Mouse (Mus musculus) myocyte (in vitro differentiated cells): ENCODE results near the gene Fkbp3. TPM values are rescaled to one million over a fixed set of nuclear protein-coding genes. Genes with fewer than 3 reads are reported as not detected.
"Not testable (repeated sequence)": the region's sequence is repeated elsewhere in the genome, so short reads cannot be mapped to it uniquely, and the experiment has no call there.

Source experiments
- H3K27me3 ChIP-seq: one replicate; pipeline ENCODE4 v1.6.1; 2011; ENCODE audit not compliant: control insufficient read depth, insufficient read depth, insufficient read length
- H3K36me3 ChIP-seq: one replicate; pipeline ENCODE4 v1.6.1; 2011; ENCODE audit not compliant: control insufficient read depth, insufficient read depth
- H3K4me2 ChIP-seq: one replicate; pipeline ENCODE4 v1.6.1; 2011; ENCODE audit warnings: low read depth, control low read depth
- H3K4me3 ChIP-seq: one replicate; pipeline ENCODE4 v1.5.1; 2011; ENCODE audit warnings: mild to moderate bottlenecking, control low read depth, moderate library complexity
- H3K79me2 ChIP-seq: one replicate; pipeline ENCODE4 v1.6.1; 2011; ENCODE audit not compliant: control insufficient read depth, insufficient read depth
- H3ac ChIP-seq: one replicate; pipeline ENCODE4 v1.6.1; 2011; ENCODE audit not compliant: control insufficient read depth, insufficient read length
- CEBPB ChIP-seq: IDR thresholded peaks from 2 replicates; pipeline ENCODE4 v1.6.1; 2011; ENCODE audit warnings: mild to moderate bottlenecking, moderate library complexity; ENCODE audit not compliant: poor library complexity, insufficient read depth, severe bottlenecking
- E2F4 ChIP-seq: IDR thresholded peaks from one replicate; pipeline ENCODE4 v1.6.1; 2011; ENCODE audit warnings: mild to moderate bottlenecking, control low read depth, moderate library complexity; ENCODE audit not compliant: insufficient read depth
- MAX ChIP-seq: IDR thresholded peaks from one replicate; pipeline ENCODE4 v1.6.1; 2011; ENCODE audit warnings: low read depth, mild to moderate bottlenecking, control low read depth
- MYOD1 ChIP-seq, 3 experiments: IDR thresholded peaks; one replicate each; pipeline ENCODE4 v1.6.1; 2011; ENCODE audit warnings: control low read depth in 2 of 3, low read depth in 2 of 3, mild to moderate bottlenecking in 2 of 3, moderate library complexity in 1 of 3; ENCODE audit not compliant: insufficient read length in 2 of 3, control insufficient read depth in 1 of 3
- MYOG ChIP-seq, 3 experiments: IDR thresholded peaks; one replicate each; pipeline ENCODE4 v1.6.1; 2011; ENCODE audit warnings: control low read depth in 2 of 3, low read depth in 2 of 3, mild to moderate bottlenecking in 2 of 3; ENCODE audit not compliant: insufficient read length in 2 of 3, control insufficient read depth in 1 of 3, insufficient read depth in 1 of 3
- POLR2A ChIP-seq: IDR thresholded peaks from one replicate; pipeline ENCODE4 v1.6.1; 2011; ENCODE audit warnings: low read depth, mild to moderate bottlenecking, control low read depth, moderate library complexity; ENCODE audit not compliant: insufficient read length
- POLR2AphosphoS2 ChIP-seq: IDR thresholded peaks from one replicate; pipeline ENCODE4 v1.6.1; 2011; ENCODE audit warnings: low read depth, control low read depth; ENCODE audit not compliant: insufficient read length
- REST ChIP-seq: IDR thresholded peaks from one replicate; pipeline ENCODE4 v1.6.1; 2011; ENCODE audit warnings: mild to moderate bottlenecking, control low read depth, moderate library complexity; ENCODE audit not compliant: insufficient read depth, insufficient read length
- SRF ChIP-seq: IDR thresholded peaks from one replicate; pipeline ENCODE4 v1.6.1; 2011; ENCODE audit warnings: low read depth; ENCODE audit not compliant: control insufficient read depth, insufficient read length
- TCF12 ChIP-seq: IDR thresholded peaks from one replicate; pipeline ENCODE4 v1.6.1; 2011; ENCODE audit warnings: mild to moderate bottlenecking, control low read depth; ENCODE audit not compliant: poor library complexity, insufficient read depth, severe bottlenecking
- TCF3 ChIP-seq: IDR thresholded peaks from one replicate; pipeline ENCODE4 v1.6.1; 2011; ENCODE audit warnings: low read depth, control low read depth; ENCODE audit not compliant: insufficient read length
- USF1 ChIP-seq: IDR thresholded peaks from one replicate; pipeline ENCODE4 v1.6.1; 2011; ENCODE audit warnings: low read depth, mild to moderate bottlenecking, control low read depth, moderate library complexity
- polyA plus RNA-seq: library from polyadenylated mRNA; unstranded; fragments of >200 nt; fragmentation: generic; extraction: Trizol; gene quantifications from one replicate; pipeline ENCODE4 v1.2.1, GENCODE M21; 2012; ENCODE audit warnings: missing spikeins

The Fkbp3 gene
- 77.9 TPM for polyA plus RNA-seq

DNA sequence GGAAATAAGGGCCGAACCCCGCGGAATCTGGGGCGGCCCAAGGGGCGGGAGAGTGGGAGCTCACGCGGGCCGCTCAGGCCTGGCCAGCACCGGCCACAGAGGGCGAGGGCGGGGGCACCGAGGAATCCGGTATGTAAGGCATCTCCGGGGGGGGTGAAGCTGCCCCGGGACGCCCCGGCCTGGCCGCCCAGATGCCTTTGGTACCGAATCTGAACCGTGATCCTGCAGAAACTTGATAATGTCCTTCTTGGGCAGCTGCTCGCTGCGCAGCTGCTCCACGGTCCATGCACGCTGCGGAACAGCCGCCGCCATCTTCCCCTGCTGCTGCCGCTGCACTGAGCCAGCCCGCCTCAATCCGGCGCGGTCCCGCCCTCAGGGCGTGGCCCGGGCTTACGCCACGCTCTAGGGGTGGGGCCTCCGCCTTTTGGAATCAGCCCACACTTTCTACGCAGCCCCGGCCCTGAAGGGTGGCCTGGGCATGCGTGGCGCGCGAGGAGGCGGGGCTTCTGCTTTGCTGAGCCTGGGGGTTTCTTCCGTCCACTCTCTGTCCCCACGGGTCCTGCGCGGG lies at the start of gene Fkbp3:
Gene Fkbp3, minus strand, starts transcription at position 397 of the 568 bp plus-strand sequence.
- Histone ChIP-seq H3K36me3 (peaks cover 15% of the 10 kb centered on the region), H3K27me3 (no peaks in the 10 kb centered on the region), H3K4me2 (peak within 1 kb of the TSS; percentile 93), H3ac (peak within 1 kb of the TSS; percentile 64), H3K4me3 (peak within 1 kb of the TSS; percentile 72), H3K79me2 (peaks cover 31% of the 10 kb centered on the region)
- TF ChIP-seq POLR2AphosphoS2 = peak; percentile 99
- no peak for TF ChIP-seq E2F4
- no peak for TF ChIP-seq MAX
- peak; percentile 60 for TF ChIP-seq REST
- TF ChIP-seq MYOD1 (IDR thresholded peaks at IDR 0.05; ENCODE audit: control insufficient read depth in 1 of 3, insufficient read length in 2 of 3, low read depth in 2 of 3) = peak in 2 of 3 experiments; percentile 60 to 77
- peak; percentile 98 for TF ChIP-seq POLR2A
- peak; percentile 77 for TF ChIP-seq SRF
- TF ChIP-seq MYOG (IDR thresholded peaks at IDR 0.05; ENCODE audit: control insufficient read depth in 1 of 3, insufficient read depth in 1 of 3, insufficient read length in 2 of 3, low read depth in 2 of 3) = peak; percentile 33 to 85 (median 83)
- peak; percentile 46 for TF ChIP-seq TCF3

DNA sequence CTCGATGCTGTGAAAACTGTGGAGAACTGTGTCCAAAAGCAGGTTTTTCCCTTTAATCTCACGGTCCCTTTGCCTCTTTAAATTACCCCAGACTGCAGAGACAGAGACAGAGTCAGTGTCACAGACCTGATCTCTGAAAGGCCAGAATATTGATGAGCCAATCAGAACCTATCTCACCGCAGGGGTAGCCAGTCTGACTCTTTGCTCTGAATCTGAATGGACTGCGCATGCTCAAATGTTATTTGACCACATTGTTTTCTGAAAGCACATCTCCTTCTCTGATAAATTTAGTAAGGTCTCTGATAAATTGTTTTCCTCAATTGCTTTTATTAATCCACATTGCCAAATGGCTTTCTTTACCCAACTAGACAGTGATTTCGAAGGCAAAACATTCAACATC lies 45.6 kb upstream of the Fkbp3 start:
- TF ChIP-seq CEBPB (no peak), MYOD1 (IDR thresholded peaks at IDR 0.05; ENCODE audit: control insufficient read depth in 1 of 3, insufficient read length in 2 of 3, low read depth in 2 of 3) (no peak), TCF12 (no peak), SRF (no peak), USF1 (no peak), MAX (no peak), TCF3 (no peak), MYOG (IDR thresholded peaks at IDR 0.05; ENCODE audit: control insufficient read depth in 1 of 3, insufficient read depth in 1 of 3, insufficient read length in 2 of 3, low read depth in 2 of 3) (no peak)
- Histone ChIP-seq H3K4me3 (no peak overlapping the region), H3K79me2 (no peaks in the 10 kb centered on the region), H3K4me2 (no peak overlapping the region), H3K27me3 (no peaks in the 10 kb centered on the region), H3K36me3 (peaks cover 23% of the 10 kb centered on the region), H3ac (no peak overlapping the region)

DNA sequence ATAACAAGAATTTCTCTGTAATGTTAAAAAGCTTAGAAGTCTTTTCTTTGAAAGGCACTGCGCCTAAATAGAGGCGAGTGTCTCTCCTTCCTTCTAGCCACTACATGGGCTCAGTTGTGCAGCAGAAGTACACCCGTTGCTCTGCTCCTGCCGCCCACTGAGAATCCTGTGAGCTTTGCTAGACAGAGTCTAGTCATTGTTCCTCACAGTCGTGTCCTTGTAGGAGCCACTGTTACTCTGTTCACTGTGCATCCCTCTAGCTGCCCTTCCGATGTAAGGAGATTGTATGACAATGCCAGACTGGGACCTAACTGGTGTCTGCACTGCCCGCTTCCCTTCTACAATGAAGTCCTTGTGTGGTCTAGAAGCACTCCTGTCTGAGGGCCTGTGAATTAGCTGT lies 45.2 kb upstream of the Fkbp3 start:
- no peaks in the 10 kb centered on the region for H3K27me3 ChIP-seq
- TF ChIP-seq POLR2AphosphoS2 = no peak
- no peak for TF ChIP-seq TCF12
- no peak for TF ChIP-seq USF1
- TF ChIP-seq POLR2A = no peak
- TF ChIP-seq MAX = no peak
- TF ChIP-seq CEBPB = no peak

DNA sequence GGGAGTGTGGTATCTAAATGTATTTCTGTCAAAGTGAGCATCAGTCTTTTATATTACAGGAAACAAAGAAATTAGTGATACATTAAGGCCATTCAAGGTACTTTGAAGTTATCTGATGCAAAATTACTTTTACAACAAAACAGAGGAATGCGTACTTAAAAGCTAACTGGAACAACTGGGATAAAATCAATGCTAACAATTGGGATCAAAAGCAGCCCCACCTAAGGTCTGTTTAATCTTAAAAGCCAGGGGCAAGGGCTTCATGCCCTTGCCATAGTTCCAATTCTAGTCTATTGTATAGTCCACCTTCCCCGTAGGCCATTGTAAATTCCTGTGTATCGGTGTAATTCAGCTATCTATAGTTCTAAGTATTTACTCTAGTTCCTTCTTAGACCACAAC lies 41.2 kb upstream of the Fkbp3 start:
- H3K27me3 ChIP-seq, H3K79me2 ChIP-seq, H3K4me2 ChIP-seq, H3K4me3 ChIP-seq, H3ac ChIP-seq: not testable (repeated sequence)
- H3K36me3 ChIP-seq = peaks cover 13% of the 10 kb centered on the region

More for the DNA sequence above, 45.2 kb upstream of the Fkbp3 start:
- Histone ChIP-seq H3ac (no peak overlapping the region), H3K36me3 (peaks cover 23% of the 10 kb centered on the region), H3K4me2 (no peak overlapping the region), H3K4me3 (no peak overlapping the region), H3K79me2 (no peaks in the 10 kb centered on the region)

DNA sequence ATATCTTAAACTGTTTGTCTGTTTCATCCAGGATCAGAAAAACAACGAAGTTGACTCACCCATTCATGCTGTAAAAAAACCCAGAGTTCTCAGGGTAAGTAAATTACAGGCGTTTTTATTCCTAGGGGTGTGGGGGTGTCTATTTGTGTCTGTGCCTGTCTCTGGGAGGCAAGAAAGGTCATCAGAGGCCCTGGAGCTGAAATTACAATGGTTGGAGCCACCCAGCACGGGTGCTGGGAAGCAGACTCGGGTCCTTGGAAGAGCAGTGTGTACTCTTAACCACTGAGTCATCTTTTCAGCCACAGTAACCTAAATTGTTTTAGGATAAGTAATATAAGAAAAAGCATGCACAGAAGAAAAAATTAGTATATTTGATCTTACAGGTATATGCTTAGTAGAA lies 40.1 kb upstream of the Fkbp3 start:
- H3K4me3 ChIP-seq = no peak overlapping the region
- no peak for TF ChIP-seq E2F4
- no peak overlapping the region for H3ac ChIP-seq
- H3K4me2 ChIP-seq = no peak overlapping the region
- no peaks in the 10 kb centered on the region for H3K27me3 ChIP-seq
- no peaks in the 10 kb centered on the region for H3K79me2 ChIP-seq
- H3K36me3 ChIP-seq = peaks cover 13% of the 10 kb centered on the region

DNA sequence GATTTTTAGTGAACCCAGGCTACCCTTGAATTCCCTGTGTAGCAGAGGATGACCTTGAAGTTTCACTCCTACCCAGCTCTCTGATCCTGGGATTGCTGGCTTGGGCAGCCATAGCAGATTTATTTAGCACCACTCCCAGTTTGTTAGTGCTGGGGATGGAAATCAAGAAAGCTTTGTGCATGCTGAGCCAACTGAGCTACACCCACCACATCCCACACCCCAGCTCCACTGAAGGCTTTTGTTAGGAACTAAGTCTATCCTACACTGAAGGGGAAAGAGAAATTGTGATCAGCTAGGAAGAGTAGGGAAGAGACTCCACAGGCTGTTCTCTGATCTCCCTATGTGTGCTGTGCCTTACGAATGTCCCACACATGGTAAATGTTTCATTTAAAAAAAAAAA lies 39.0 kb upstream of the Fkbp3 start:
- peaks cover 13% of the 10 kb centered on the region for H3K36me3 ChIP-seq
- H3K4me3 ChIP-seq = no peak overlapping the region
- H3K27me3 ChIP-seq = no peaks in the 10 kb centered on the region
- no peaks in the 10 kb centered on the region for H3K79me2 ChIP-seq
- no peak overlapping the region for H3K4me2 ChIP-seq
- no peak overlapping the region for H3ac ChIP-seq
- TF ChIP-seq REST (no peak), CEBPB (no peak), SRF (no peak), POLR2A (no peak), TCF12 (no peak), POLR2AphosphoS2 (no peak), E2F4 (no peak), MYOD1 (IDR thresholded peaks at IDR 0.05; ENCODE audit: control insufficient read depth in 1 of 3, insufficient read length in 2 of 3, low read depth in 2 of 3) (no peak)
